Mouse (Mus musculus): ENCODE results near the gene Phactr3. TPM values are rescaled to one million over a fixed set of nuclear protein-coding genes. Genes with fewer than 3 reads are reported as not detected.

Gene Phactr3
- polyA plus RNA-seq, 1 experiment from 2014 or later = 0.20 TPM

- ATAC-seq = no peak
- DNase-seq (ENCODE audit: low spot score) = no peak
- no peak for TF ChIP-seq EP300 (IDR thresholded peaks at IDR 0.05)
- no peak for TF ChIP-seq CTCF (IDR thresholded peaks at IDR 0.05)
- peak overlapping the region; percentile 61; the same call in 1 of the 2 replicates for H3K4me2 ChIP-seq (replicated peaks; ENCODE audit: low read depth, low read length)
- no peaks in the 10 kb centered on the region for H3K36me3 ChIP-seq (ENCODE audit: insufficient read depth, low read length)
- no peaks in the 10 kb centered on the region for H3K9me3 ChIP-seq (ENCODE audit: low read length)
- 18% methylated on average over 19 of the region's 19 CpGs for WGBS
- H3K4me1 ChIP-seq (ENCODE audit: insufficient read depth, low read depth, low read length) = peaks cover 7% of the 10 kb centered on the region; the same call in 1 of the 2 replicates
- peak overlapping the region; percentile 21; the same call in 1 of the 2 replicates for H3K4me3 ChIP-seq (ENCODE audit: low read depth, low read length)
- no peak overlapping the region for H3K9ac ChIP-seq (replicated peaks; ENCODE audit: low read depth)
- no peak overlapping the region for H3K27ac ChIP-seq (ENCODE audit: low read length)
- peaks cover 6% of the 10 kb centered on the region for H3K27me3 ChIP-seq (replicated peaks; ENCODE audit: insufficient read depth, low read length)
These were observed 983 bp downstream of the Phactr3 start for GRCm38 (mm10) chr2:178119561-178120355.

- Histone ChIP-seq H3K36me3 (ENCODE audit: insufficient read depth, low read length) (no peaks in the 10 kb centered on the region), H3K27me3 (replicated peaks; ENCODE audit: insufficient read depth, low read length) (peaks cover 6% of the 10 kb centered on the region), H3K4me3 (ENCODE audit: low read depth, low read length) (no peak overlapping the region), H3K27ac (ENCODE audit: low read length) (no peak overlapping the region), H3K4me1 (ENCODE audit: insufficient read depth, low read depth, low read length) (peaks cover 7% of the 10 kb centered on the region; the same call in 1 of the 2 replicates), H3K9ac (replicated peaks; ENCODE audit: low read depth) (no peak overlapping the region), H3K9me3 (ENCODE audit: low read length) (no peaks in the 10 kb centered on the region), H3K4me2 (replicated peaks; ENCODE audit: low read depth, low read length) (no peak overlapping the region)
- ATAC-seq (no peak), DNase-seq (ENCODE audit: low spot score) (no peak)
- TF ChIP-seq EP300 (IDR thresholded peaks at IDR 0.05) = no peak
- no peak for TF ChIP-seq CTCF (IDR thresholded peaks at IDR 0.05)
These were observed 1.5 kb downstream of the Phactr3 start for GRCm38 (mm10) chr2:178120356-178120645.

- TF ChIP-seq EP300 (IDR thresholded peaks at IDR 0.05) (no peak), CTCF (IDR thresholded peaks at IDR 0.05) (no peak)
These were observed 2.0 kb downstream of the Phactr3 start for GRCm38 (mm10) chr2:178120651-178121374.

DNA sequence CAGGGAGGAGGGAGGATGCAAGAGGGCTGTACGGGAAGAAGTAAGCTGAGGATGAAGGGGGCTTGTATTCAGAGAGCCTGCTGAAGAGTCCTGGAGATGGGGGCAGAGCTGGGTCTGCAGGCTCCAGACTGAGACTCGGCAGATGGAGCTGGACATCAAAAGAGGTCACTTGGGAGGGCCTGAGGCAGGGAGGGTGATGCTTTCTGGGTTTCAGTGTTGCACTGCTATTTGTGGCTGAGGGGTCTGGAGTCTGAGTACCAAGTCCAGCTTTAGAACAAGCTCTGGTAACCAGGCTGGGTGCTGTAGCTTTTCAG, 2.6 kb downstream of the Phactr3 start:
- no peak for DNase-seq (ENCODE audit: low spot score)

More at GRCm38 (mm10) chr2:178120651-178121374, 2.0 kb downstream of the Phactr3 start:
- H3K27me3 ChIP-seq (replicated peaks; ENCODE audit: insufficient read depth, low read length) = peaks cover 6% of the 10 kb centered on the region
- H3K27ac ChIP-seq (ENCODE audit: low read length) = no peak overlapping the region
- no peaks in the 10 kb centered on the region for H3K36me3 ChIP-seq (ENCODE audit: insufficient read depth, low read length)
- no peak overlapping the region for H3K9ac ChIP-seq (replicated peaks; ENCODE audit: low read depth)
- ATAC-seq (no peak), DNase-seq (ENCODE audit: low spot score) (no peak)
- WGBS = 83% methylated on average over 8 of the region's 8 CpGs
- peaks cover 7% of the 10 kb centered on the region; the same call in 1 of the 2 replicates for H3K4me1 ChIP-seq (ENCODE audit: insufficient read depth, low read depth, low read length)
- H3K9me3 ChIP-seq (ENCODE audit: low read length) = no peaks in the 10 kb centered on the region
- H3K4me3 ChIP-seq (ENCODE audit: low read depth, low read length) = no peak overlapping the region
- H3K4me2 ChIP-seq (replicated peaks; ENCODE audit: low read depth, low read length) = no peak overlapping the region

DNA sequence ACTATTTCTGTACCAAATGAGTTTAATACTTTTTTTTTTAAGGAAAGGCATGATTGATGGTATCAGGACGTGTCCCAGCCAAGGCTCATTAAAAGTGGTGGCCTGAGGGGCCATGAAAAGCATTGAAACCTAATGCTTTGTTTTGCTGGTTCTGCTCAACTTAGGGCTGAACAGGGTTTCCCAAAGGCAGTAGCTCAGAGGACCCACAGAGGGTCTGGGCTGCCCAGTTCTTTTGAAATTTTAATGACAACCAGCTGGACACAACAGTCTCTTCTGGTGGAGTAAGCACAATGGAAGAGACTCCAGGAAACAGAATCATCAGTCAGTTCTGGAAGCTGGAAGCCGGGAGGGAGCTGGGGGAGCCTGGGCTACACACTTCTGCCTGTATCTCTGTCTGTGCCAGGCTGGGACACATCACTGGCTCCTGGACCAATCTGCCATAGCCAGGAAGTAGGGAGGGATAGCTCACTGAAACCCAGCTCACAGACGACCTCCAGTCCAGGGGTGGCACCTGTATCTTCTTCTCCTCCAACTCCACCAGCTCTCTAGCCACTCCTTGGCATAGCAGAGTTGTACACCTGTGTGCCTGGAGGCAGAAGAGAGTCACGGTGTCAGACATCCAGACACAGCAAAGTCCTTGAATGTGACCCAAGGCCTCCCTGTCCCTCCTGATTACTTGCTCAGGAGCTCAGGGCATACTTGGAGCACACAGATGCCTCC, 3.3 kb downstream of the Phactr3 start:
- H3K36me3 ChIP-seq (ENCODE audit: insufficient read depth, low read length) = no peaks in the 10 kb centered on the region
- H3K4me2 ChIP-seq (replicated peaks; ENCODE audit: low read depth, low read length) = no peak overlapping the region
- TF ChIP-seq EP300 (IDR thresholded peaks at IDR 0.05) = no peak
- TF ChIP-seq CTCF (IDR thresholded peaks at IDR 0.05) = no peak
- H3K27me3 ChIP-seq (replicated peaks; ENCODE audit: insufficient read depth, low read length) = peaks cover 6% of the 10 kb centered on the region
- no peak overlapping the region for H3K9ac ChIP-seq (replicated peaks; ENCODE audit: low read depth)
- peaks cover 7% of the 10 kb centered on the region; the same call in 1 of the 2 replicates for H3K4me1 ChIP-seq (ENCODE audit: insufficient read depth, low read depth, low read length)
- H3K9me3 ChIP-seq (ENCODE audit: low read length) = no peaks in the 10 kb centered on the region
- ATAC-seq (no peak), DNase-seq (ENCODE audit: low spot score) (no peak)
- no peak overlapping the region for H3K27ac ChIP-seq (ENCODE audit: low read length)
- no peak overlapping the region for H3K4me3 ChIP-seq (ENCODE audit: low read depth, low read length)
- 29% methylated on average over 4 of the region's 4 CpGs for WGBS

More for the DNA sequence above, 2.6 kb downstream of the Phactr3 start:
- Histone ChIP-seq H3K4me1 (ENCODE audit: insufficient read depth, low read depth, low read length) (peaks cover 7% of the 10 kb centered on the region; the same call in 1 of the 2 replicates), H3K27me3 (replicated peaks; ENCODE audit: insufficient read depth, low read length) (peaks cover 6% of the 10 kb centered on the region), H3K4me3 (ENCODE audit: low read depth, low read length) (no peak overlapping the region), H3K27ac (ENCODE audit: low read length) (no peak overlapping the region), H3K9ac (replicated peaks; ENCODE audit: low read depth) (no peak overlapping the region), H3K36me3 (ENCODE audit: insufficient read depth, low read length) (no peaks in the 10 kb centered on the region), H3K4me2 (replicated peaks; ENCODE audit: low read depth, low read length) (no peak overlapping the region), H3K9me3 (ENCODE audit: low read length) (no peaks in the 10 kb centered on the region)
- 45% methylated on average over 2 of the region's 2 CpGs for WGBS
- no peak for ATAC-seq
- no peak for TF ChIP-seq EP300 (IDR thresholded peaks at IDR 0.05)
- TF ChIP-seq CTCF (IDR thresholded peaks at IDR 0.05) = no peak

DNA sequence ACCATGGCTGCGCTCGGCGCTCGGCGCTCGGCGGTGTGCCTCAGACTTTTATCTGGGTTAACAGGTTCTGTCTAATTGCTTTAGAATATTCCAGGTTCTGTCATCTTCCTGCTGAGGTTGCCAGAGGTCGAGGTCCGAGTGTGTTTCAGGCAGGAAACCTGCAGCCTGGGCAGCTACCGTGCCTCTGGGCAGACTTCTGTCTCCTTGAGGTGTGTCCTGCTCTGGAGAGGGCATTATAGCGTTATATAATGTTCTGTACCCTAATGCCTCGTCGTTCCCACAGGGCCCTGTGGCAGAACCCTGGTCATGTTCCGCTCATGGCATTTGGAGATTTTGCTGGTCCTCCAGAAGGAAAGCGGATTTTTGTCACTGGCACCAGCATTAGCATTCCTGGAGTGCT, 4.7 kb downstream of the Phactr3 start:
- Histone ChIP-seq H3K27me3 (replicated peaks; ENCODE audit: insufficient read depth, low read length) (peaks cover 6% of the 10 kb centered on the region), H3K9me3 (ENCODE audit: low read length) (no peaks in the 10 kb centered on the region), H3K27ac (ENCODE audit: low read length) (no peak overlapping the region), H3K4me2 (replicated peaks; ENCODE audit: low read depth, low read length) (no peak overlapping the region), H3K9ac (replicated peaks; ENCODE audit: low read depth) (no peak overlapping the region), H3K36me3 (ENCODE audit: insufficient read depth, low read length) (no peaks in the 10 kb centered on the region), H3K4me1 (ENCODE audit: insufficient read depth, low read depth, low read length) (peaks cover 7% of the 10 kb centered on the region; the same call in 1 of the 2 replicates), H3K4me3 (ENCODE audit: low read depth, low read length) (no peak overlapping the region)
- ATAC-seq = no peak
- DNase-seq (ENCODE audit: low spot score) = no peak
- 77% methylated on average over 15 of the region's 15 CpGs for WGBS
- no peak for TF ChIP-seq EP300 (IDR thresholded peaks at IDR 0.05)
- TF ChIP-seq CTCF (IDR thresholded peaks at IDR 0.05) = no peak
